Mouse (Mus musculus): ENCODE measurements around the gene Umad1. TPM values are rescaled to one million over a fixed set of nuclear protein-coding genes. Genes with fewer than 3 reads are reported as not detected.

Gene Umad1
- total RNA-seq, 2 experiments from 2014 or later, result 10.2 to 14.4 TPM

- no peak for DNase-seq
- intact Hi-C loops (cut with DNase I), result no loop called here
These were observed 101.7 kb downstream of the Umad1 start for GRCm38 (mm10) chr6:8360805-8361204.

GRCm38 (mm10) chr6:8364033-8364756 is 105.1 kb downstream of the Umad1 start:
- DNase-seq, result no peak
- intact Hi-C loops (cut with DNase I), result no loop called here

GRCm38 (mm10) chr6:8364757-8365150 is 105.7 kb downstream of the Umad1 start:
- intact Hi-C loops (cut with DNase I), result no loop called here
- no peak for DNase-seq

DNA sequence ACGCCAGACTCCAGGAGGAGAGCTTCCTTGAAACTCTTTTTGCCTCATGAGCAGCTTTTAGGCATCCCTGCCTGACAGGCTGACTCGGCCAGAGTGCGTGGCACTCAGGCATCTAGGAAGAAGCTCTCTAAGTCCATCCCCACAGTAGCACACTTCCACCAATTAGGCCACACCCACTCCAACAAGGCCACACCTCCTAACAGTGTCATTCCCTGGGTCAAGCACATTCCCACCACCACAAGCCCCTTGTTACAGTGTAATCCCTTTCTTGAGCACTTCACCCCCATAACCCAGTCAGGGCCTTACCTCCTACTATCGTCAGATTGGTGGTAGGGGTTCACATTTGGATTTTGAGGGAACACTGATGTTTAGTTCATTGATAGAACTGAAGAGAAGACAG is 108.6 kb downstream of the Umad1 start:
- DNase-seq, result no peak
- intact Hi-C loops (cut with DNase I), result no loop called here

DNA sequence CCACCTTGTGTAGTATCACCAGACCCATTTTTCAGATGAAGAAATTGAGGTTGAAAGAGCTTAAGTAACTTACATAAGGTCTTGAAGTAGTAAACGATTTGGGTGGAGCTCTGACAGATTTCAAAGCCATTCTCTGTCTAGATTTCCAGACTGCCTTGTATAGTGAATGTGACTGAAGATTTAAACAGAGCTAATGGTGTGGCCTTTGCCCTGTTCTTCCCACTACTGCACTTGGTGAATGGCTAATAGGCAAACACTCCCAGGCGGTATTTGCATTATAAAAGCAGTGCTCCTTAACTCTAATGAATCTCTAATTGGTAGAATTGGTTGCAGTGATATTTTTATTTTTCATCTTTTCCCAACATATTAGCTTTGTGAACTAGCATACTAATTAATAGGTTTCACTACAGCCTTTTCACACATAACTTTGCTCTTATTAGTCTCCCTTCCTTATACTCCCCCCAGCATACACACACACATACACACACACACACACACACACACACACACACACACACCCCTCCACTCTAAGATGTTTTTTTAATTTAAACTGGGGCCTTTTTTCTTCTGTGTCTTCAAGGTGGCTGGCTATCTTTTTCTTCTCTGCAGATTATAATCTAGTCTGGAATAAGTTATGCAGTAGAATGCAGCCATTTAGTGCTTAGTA is 109.2 kb downstream of the Umad1 start:
- DNase-seq, result no peak
- intact Hi-C loops (cut with DNase I), result no loop called here

DNA sequence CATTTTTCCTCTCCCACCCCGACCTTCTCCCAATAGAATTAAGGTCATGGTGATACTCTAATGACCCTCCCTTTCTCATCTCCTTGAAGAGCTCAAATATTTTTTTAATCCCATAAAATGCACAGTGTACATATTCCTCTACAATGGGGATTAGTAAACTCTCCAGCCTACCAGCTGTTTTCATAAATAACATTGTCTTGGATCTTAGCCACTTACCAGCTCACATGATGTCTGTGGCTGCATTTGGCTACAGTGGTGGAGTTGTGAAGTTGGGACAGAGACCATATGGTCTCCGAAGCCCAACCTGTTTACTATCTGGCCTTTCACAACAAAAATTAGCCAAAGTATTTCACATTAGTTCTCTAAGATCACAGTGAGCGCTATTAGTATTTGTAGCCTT is 111.5 kb downstream of the Umad1 start:
- no peak for DNase-seq
- intact Hi-C loops (cut with DNase I), result no loop called here

- intact Hi-C loops (cut with DNase I), result no loop called here
- DNase-seq, result no peak
These were observed 114.0 kb downstream of the Umad1 start for GRCm38 (mm10) chr6:8373051-8373450.

DNA sequence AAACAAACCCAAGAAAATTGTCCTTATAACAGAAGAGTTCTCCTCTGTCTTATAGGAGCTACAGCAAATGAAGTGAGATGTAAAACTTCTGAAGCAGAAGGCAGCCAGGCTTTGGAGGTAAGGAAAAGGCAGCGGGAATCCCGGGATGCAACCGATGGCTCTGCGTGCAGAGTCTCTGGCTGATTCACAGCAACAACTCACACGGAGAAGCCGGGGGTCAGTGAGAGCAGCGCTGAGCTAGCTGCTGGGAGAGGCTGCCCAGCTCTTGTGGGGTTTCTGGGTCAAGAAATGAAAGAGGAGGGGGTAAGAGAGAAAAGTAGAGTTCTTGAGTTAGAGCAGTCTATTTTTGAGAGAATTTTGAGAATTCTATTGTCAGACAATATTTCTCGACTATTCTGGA is 114.8 kb downstream of the Umad1 start:
- DNase-seq, result no peak
- intact Hi-C loops (cut with DNase I), result no loop called here

DNA sequence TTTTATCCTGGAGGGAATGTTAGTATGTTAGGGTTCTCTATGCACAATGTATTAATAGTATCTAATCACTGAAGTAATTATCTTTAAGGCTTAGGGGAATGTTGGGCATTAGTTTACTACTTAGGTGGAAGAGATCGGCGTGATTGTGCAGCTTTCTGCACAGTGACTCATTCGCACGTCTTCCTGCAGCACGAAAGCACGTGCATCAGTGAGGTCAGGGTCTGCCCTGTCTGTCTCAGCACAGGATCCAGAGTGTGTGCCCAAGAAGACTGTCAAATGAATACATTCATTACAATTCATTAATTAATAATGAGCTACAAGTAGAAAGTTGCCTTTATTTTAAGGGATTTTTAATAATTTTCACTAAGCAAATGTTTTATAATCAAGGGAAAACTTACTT is 115.2 kb downstream of the Umad1 start:
- intact Hi-C loops (cut with DNase I), result no loop called here
- no peak for DNase-seq

- DNase-seq, result no peak
- intact Hi-C loops (cut with DNase I), result no loop called here
These were observed 115.6 kb downstream of the Umad1 start for GRCm38 (mm10) chr6:8374712-8375111.

DNA sequence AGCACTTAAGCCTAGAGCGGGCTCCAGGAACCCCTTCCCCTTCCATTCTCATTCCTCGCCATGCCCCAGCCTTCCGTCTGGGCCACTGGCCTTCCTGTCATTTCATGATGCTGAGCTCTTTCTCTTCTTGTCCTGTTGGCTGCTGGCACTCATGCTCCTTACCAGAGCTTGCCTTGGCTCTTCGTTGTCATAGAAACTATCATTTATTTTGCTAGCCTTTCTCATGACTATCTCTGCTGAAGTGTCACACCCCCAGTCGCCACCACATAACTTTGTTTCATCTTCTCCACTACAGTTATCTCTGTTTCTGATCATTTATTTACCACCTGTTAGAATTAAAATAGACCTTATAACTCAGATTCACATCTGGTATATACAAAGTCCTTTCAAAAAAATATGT is 117.3 kb downstream of the Umad1 start:
- intact Hi-C loops (cut with DNase I), result no loop called here
- no peak for DNase-seq

- DNase-seq, result no peak
- intact Hi-C loops (cut with DNase I), result no loop called here
These were observed 118.6 kb downstream of the Umad1 start for GRCm38 (mm10) chr6:8377667-8378066.

- intact Hi-C loops (cut with DNase I), result no loop called here
- no peak for DNase-seq
These were observed 130.2 kb downstream of the Umad1 start for GRCm38 (mm10) chr6:8389307-8389706.

- intact Hi-C loops (cut with DNase I), result no loop called here
- no peak for DNase-seq
These were observed 131.2 kb downstream of the Umad1 start for GRCm38 (mm10) chr6:8390296-8390695.

DNA sequence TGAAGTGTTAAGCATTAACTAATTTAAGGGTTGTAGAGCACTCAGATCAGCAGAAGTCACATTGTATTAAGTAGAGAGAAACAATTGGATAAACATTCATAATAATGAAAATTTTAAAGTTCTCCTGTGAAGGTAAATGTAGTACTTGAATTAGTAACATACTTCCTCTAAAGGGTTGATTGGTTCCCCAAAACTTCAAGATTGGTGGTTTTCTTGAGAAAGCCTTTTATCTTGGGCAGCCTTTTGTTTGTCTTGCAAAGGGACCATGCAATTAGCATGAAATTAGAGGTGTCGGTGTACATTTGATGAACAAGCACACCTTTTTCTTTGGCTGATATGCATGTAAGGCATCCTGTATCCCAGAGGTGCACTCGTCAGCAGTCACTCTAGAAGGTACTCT is 131.8 kb downstream of the Umad1 start:
- no peak for DNase-seq
- intact Hi-C loops (cut with DNase I), result no loop called here

- DNase-seq, result no peak
- intact Hi-C loops (cut with DNase I), result no loop called here
These were observed 133.9 kb downstream of the Umad1 start for GRCm38 (mm10) chr6:8393029-8393428.

DNA sequence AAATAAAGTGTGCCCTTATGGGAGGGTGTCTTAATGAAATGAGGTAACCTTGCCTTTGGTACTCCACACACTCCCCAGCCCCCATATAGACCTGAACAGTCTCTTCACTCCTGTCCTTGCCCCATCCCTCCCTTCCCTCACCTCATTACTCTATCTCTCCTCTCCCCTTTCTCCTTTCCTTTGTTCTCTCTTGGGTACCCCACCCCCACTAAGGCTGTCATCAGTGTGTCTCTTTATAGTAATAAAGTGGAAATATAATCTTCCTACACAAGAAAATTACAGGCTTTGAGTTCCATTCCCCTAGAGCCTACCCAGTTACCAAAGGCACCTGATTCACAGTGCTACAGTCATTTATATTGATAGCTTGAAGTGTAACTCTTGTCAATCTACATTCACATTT is 135.0 kb downstream of the Umad1 start:
- DNase-seq, result no peak
- intact Hi-C loops (cut with DNase I), result no loop called here

DNA sequence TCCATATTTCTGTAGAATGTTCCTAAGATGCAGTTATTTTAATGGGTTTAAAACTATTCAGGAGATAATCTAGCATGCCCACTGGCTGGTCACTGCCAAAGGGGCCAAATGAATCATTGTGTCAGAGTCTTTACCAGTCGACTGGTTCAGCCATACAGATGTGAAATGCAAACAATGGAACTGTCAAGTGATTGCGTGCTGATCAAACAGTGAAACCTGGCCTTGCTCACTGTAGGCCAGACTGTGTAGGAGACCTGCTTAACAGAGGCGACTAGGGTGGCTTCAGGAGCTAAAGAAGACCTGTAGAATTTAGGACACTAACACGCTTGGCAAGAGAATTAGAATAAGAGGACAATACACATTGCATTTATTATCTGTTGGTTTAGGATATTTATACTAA is 136.0 kb downstream of the Umad1 start:
- DNase-seq, result no peak

DNA sequence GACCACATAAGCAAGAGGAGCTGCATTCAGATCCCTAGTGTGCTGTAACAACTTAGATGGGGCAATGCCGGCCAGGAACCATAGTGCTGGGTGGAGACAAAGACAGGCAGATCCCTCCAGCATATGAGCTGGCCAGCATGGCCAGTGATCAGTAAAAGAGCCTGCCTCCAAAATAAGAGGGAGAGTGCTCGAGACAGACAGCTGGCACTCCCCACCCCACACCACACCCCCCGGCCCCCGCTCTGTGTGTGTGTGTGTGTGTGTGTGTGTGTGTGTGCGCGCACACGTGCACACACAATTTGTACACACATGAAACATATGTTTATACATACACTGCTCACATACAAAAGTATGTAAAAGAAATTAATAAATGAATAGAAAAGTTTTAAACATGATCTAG is 138.2 kb downstream of the Umad1 start:
- intact Hi-C loops (cut with DNase I), result no loop called here
- no peak for DNase-seq

More for the DNA sequence above, 136.0 kb downstream of the Umad1 start:
- intact Hi-C loops (cut with DNase I), result no loop called here

DNA sequence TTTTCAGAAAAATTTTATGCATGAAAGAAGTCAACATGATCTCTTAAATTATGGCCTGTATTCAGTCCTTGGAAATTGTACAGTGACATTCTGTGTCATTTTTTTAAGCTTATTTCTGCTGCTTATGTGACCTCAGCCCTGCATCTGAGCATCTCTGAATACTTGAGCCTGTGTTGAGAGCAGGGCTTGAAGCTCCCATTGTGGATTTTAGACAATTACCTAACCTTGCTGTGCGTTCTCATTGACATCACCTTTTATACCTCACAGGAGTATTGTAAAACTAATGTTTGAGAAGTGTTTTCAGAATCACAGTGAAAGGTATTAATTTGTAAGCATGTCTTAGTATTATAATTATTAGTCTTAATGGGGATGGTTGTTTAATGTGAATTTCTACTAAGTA is 140.6 kb downstream of the Umad1 start:
- no peak for DNase-seq
- intact Hi-C loops (cut with DNase I), result no loop called here

- no peak for DNase-seq
- intact Hi-C loops (cut with DNase I), result no loop called here
These were observed 144.0 kb downstream of the Umad1 start for GRCm38 (mm10) chr6:8403127-8403526.

GRCm38 (mm10) chr6:8405844-8406243 is 146.8 kb downstream of the Umad1 start:
- intact Hi-C loops (cut with DNase I), result no loop called here

GRCm38 (mm10) chr6:8408332-8408731 is 149.2 kb downstream of the Umad1 start:
- no peak for DNase-seq
- intact Hi-C loops (cut with DNase I), result no loop called here

More at GRCm38 (mm10) chr6:8405844-8406243, 146.8 kb downstream of the Umad1 start:
- no peak for DNase-seq
